Comparison of ENCODE assay signal across 8 mouse cellular contexts in genomic region chr1:157076781-157077705, GRCm38 (mm10). TPM values are rescaled to one million over a fixed set of nuclear protein-coding genes. Genes with fewer than 3 reads are reported as not detected.
DNase-seq lines count a peak whose midpoint lies in the region; ATAC-seq and TF ChIP-seq lines count a peak whose summit lies in the region.

No protein-coding gene starts in this region.

- 0 out of 2 replicates have a peak, but pooled peaks cover 8% of the 10 kb centered on the region for H3K4me1 ChIP-seq in embryonic facial prominence, embryonic 12.5 days
- H3K4me1 ChIP-seq in kidney, embryonic 14.5 days (ENCODE audit: control insufficient read depth, insufficient read depth, low read length), result 0 out of 2 replicates have a peak, but pooled peaks cover 8% of the 10 kb centered on the region
- peaks cover 4% of the 10 kb centered on the region; the same call in 1 of the 2 replicates for H3K4me1 ChIP-seq in limb, embryonic 13.5 days
- H3K4me1 ChIP-seq in midbrain, postnatal 0 days (ENCODE audit: insufficient read depth, low read length), result no peaks in the 10 kb centered on the region
- no peaks in the 10 kb centered on the region; the same call in 1 of the 2 replicates for H3K4me1 ChIP-seq in spleen, adult 2 months (ENCODE audit: control insufficient read depth, insufficient read depth, insufficient read length)

- H3K27me3 ChIP-seq in embryonic facial prominence, embryonic 12.5 days, result no peaks in the 10 kb centered on the region
- H3K27me3 ChIP-seq in kidney, embryonic 14.5 days (ENCODE audit: control insufficient read depth, insufficient read depth, low read length), result no peaks in the 10 kb centered on the region
- H3K27me3 ChIP-seq in limb, embryonic 13.5 days, result no peaks in the 10 kb centered on the region
- no peaks in the 10 kb centered on the region for H3K27me3 ChIP-seq in midbrain, postnatal 0 days (ENCODE audit: insufficient read depth, low read length)
- H3K27me3 ChIP-seq in spleen, adult 2 months (ENCODE audit: control insufficient read depth, insufficient read depth, low read length), result no peaks in the 10 kb centered on the region

- TF ChIP-seq CTCF in midbrain, postnatal 0 days (IDR thresholded peaks at IDR 0.05), result peak; percentile 95
- peak; percentile 99 for TF ChIP-seq CTCF in spleen, adult 2 months (IDR thresholded peaks at IDR 0.05; ENCODE audit: extremely low read depth, insufficient read depth, insufficient read length, insufficient replicate concordance)

- H3K4me3 ChIP-seq in embryonic facial prominence, embryonic 12.5 days, result no peak overlapping the region
- no peak overlapping the region for H3K4me3 ChIP-seq in kidney, embryonic 14.5 days (ENCODE audit: low read length)
- no peak overlapping the region for H3K4me3 ChIP-seq in limb, embryonic 13.5 days
- H3K4me3 ChIP-seq in midbrain, postnatal 0 days (ENCODE audit: low read depth, low read length), result no peak overlapping the region
- H3K4me3 ChIP-seq in spleen, adult 2 months (ENCODE audit: extremely low read depth, insufficient read depth, insufficient read length), result no peak overlapping the region

- ATAC-seq in embryonic facial prominence, embryonic 12.5 days (ENCODE audit: insufficient number of reproducible peaks, insufficient read depth, low FRiP score, low TSS enrichment), result no peak
- peak; percentile 53 for ATAC-seq in kidney, embryonic 14.5 days (ENCODE audit: low FRiP score, low TSS enrichment)
- peak; percentile 45; the same call in 1 of the 2 replicates for ATAC-seq in limb, embryonic 13.5 days (ENCODE audit: low FRiP score, low read depth)
- ATAC-seq in midbrain, postnatal 0 days (ENCODE audit: low FRiP score), result peak; percentile 12; the same call in 1 of the 2 replicates

- H3K4me2 ChIP-seq in embryonic facial prominence, embryonic 12.5 days (replicated peaks), result 0 out of 2 replicates have a peak overlapping the region, but pooled peaks have one; percentile 5
- H3K4me2 ChIP-seq in kidney, embryonic 14.5 days (replicated peaks; ENCODE audit: low read depth, low read length), result 0 out of 2 replicates have a peak overlapping the region, but pooled peaks have one; percentile 22
- peak overlapping the region; percentile 19; the same call in 1 of the 2 replicates for H3K4me2 ChIP-seq in limb, embryonic 13.5 days (replicated peaks)
- H3K4me2 ChIP-seq in midbrain, postnatal 0 days (ENCODE audit: low read depth, low read length, poor library complexity, severe bottlenecking), result no peak overlapping the region

- DNase-seq in A20 (ENCODE audit: low read depth, low spot score), result peak; percentile 91
- DNase-seq in adrenal gland, postnatal 36 days, result peak; percentile 94 to 97
- peak; percentile 81 for DNase-seq in heart, adult 8-10 months (ENCODE audit: low spot score)
- DNase-seq in midbrain, postnatal 0 days (ENCODE audit: low spot score), result peak; percentile 88
- DNase-seq in spleen, adult 2 months (ENCODE audit: low read depth in 1 of 2, low spot score in 2 of 2), result peak in 1 of 2 experiments; percentile 87

- WGBS in embryonic facial prominence, embryonic 12.5 days, result 58% methylated on average over 43 of the region's 43 CpGs
- 58% methylated on average over 43 of the region's 43 CpGs for WGBS in kidney, embryonic 14.5 days
- 62% methylated on average over 43 of the region's 43 CpGs for WGBS in limb, embryonic 13.5 days
- 59% methylated on average over 43 of the region's 43 CpGs for WGBS in midbrain, postnatal 0 days
- WGBS in spleen, adult 2 months, result 60% methylated on average over 43 of the region's 43 CpGs

- no peak overlapping the region for H3K9ac ChIP-seq in embryonic facial prominence, embryonic 12.5 days
- no peak overlapping the region for H3K9ac ChIP-seq in kidney, embryonic 14.5 days (ENCODE audit: low read depth, low read length)
- H3K9ac ChIP-seq in limb, embryonic 13.5 days, result no peak overlapping the region
- H3K9ac ChIP-seq in midbrain, postnatal 0 days (replicated peaks; ENCODE audit: low read length, poor library complexity, severe bottlenecking), result no peak overlapping the region

- no peak for TF ChIP-seq POLR2A in spleen, adult 2 months (IDR thresholded peaks at IDR 0.05; ENCODE audit: low read depth, low read length)

- H3K9me3 ChIP-seq in embryonic facial prominence, embryonic 12.5 days, result no peaks in the 10 kb centered on the region
- H3K9me3 ChIP-seq in kidney, embryonic 14.5 days (ENCODE audit: control insufficient read depth, low read length), result no peaks in the 10 kb centered on the region
- no peaks in the 10 kb centered on the region for H3K9me3 ChIP-seq in limb, embryonic 13.5 days
- H3K9me3 ChIP-seq in midbrain, postnatal 0 days (ENCODE audit: low read length), result no peaks in the 10 kb centered on the region

- H3K27ac ChIP-seq in embryonic facial prominence, embryonic 12.5 days, result no peak overlapping the region
- H3K27ac ChIP-seq in kidney, embryonic 14.5 days (ENCODE audit: low read depth, low read length), result no peak overlapping the region
- no peak overlapping the region for H3K27ac ChIP-seq in limb, embryonic 13.5 days
- H3K27ac ChIP-seq in midbrain, postnatal 0 days (ENCODE audit: low read depth, low read length), result no peak overlapping the region
- H3K27ac ChIP-seq in spleen, adult 2 months (ENCODE audit: insufficient read depth, low read length), result no peak overlapping the region

- H3K36me3 ChIP-seq in embryonic facial prominence, embryonic 12.5 days, result no peaks in the 10 kb centered on the region
- no peaks in the 10 kb centered on the region for H3K36me3 ChIP-seq in kidney, embryonic 14.5 days (ENCODE audit: control insufficient read depth, insufficient read depth, low read length)
- H3K36me3 ChIP-seq in limb, embryonic 13.5 days, result no peaks in the 10 kb centered on the region
- no peaks in the 10 kb centered on the region for H3K36me3 ChIP-seq in midbrain, postnatal 0 days (ENCODE audit: insufficient read depth, low read length)
- no peaks in the 10 kb centered on the region for H3K36me3 ChIP-seq in spleen, adult 2 months (ENCODE audit: control insufficient read depth, insufficient read depth, low read length)

RNA-seq across cellular contexts. Expression of gene Tex35, which starts 31.4 kb away (rescaled TPM):
- total RNA-seq in adrenal gland, postnatal 36 days (2021), result not detected
- not detected in 2 replicates for polyA plus RNA-seq in embryonic facial prominence, embryonic 12.5 days (2016; fragmentation: Nextera tagmentation; extraction: Ambion mirVana)
- not detected for total RNA-seq in heart, adult 8-10 months (2022)
- not detected in 2 replicates for polyA plus RNA-seq in kidney, embryonic 14.5 days (2014; fragmentation: Nextera tagmentation; extraction: Ambion mirVana)
- not detected in 2 replicates for polyA plus RNA-seq in limb, embryonic 13.5 days (2015; fragmentation: Nextera tagmentation; extraction: Ambion mirVana)
- not detected in 2 replicates for total RNA-seq in midbrain, postnatal 0 days (2014; rRNA removed)
- polyA plus RNA-seq in midbrain, postnatal 0 days (2015; fragmentation: Nextera tagmentation; extraction: Ambion mirVana), result not detected in 2 replicates
- not detected in 2 replicates for polyA plus RNA-seq in spleen, adult 2 months (2012; rRNA removed)
